Mouse (Mus musculus): Measurements from ENCODE around the gene Tspan9. TPM values are rescaled to one million over a fixed set of nuclear protein-coding genes. Genes with fewer than 3 reads are reported as not detected.

Gene Tspan9
- polyA plus RNA-seq, 1 experiment from 2014 or later: 32.7 TPM

GRCm38 (mm10) chr6:128115121-128115520, 28.3 kb downstream of the Tspan9 start:
- no peak; the same call in 1 of the 2 replicates for ATAC-seq (ENCODE audit: low FRiP score)
- no peaks in the 10 kb centered on the region for H3K9me3 ChIP-seq
- no peak overlapping the region for H3K9ac ChIP-seq
- peaks cover 46% of the 10 kb centered on the region for H3K4me1 ChIP-seq (replicated peaks)
- H3K36me3 ChIP-seq: no peaks in the 10 kb centered on the region
- H3K27me3 ChIP-seq: no peaks in the 10 kb centered on the region
- no peak overlapping the region for H3K4me2 ChIP-seq
- no peak overlapping the region for H3K4me3 ChIP-seq
- 69% methylated on average over 6 of the region's 6 CpGs for WGBS
- H3K27ac ChIP-seq: peak overlapping the region; percentile 2; the same call in 1 of the 2 replicates

DNA sequence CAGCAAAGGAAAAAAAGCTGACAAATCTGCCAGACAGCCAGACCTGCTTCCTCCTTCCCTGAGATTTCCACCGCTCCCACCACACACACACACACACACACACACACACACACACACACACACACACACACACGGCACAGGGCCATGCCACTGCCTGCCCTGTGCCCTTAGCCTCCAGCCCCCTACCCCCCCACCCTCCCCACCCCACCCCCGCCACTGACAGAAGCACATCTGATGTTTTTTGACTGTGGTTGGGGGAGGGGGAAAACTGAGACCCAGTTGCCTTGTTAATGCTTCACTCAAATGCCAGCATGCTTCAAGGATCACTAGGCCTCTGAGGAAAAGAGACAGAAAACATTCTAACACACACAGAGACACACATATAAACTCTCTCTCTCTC, 30.8 kb downstream of the Tspan9 start:
- Histone ChIP-seq H3K27ac (no peak overlapping the region; the same call in 1 of the 2 replicates), H3K4me3 (no peak overlapping the region)
- 11% methylated on average over 3 of the region's 3 CpGs for WGBS

DNA sequence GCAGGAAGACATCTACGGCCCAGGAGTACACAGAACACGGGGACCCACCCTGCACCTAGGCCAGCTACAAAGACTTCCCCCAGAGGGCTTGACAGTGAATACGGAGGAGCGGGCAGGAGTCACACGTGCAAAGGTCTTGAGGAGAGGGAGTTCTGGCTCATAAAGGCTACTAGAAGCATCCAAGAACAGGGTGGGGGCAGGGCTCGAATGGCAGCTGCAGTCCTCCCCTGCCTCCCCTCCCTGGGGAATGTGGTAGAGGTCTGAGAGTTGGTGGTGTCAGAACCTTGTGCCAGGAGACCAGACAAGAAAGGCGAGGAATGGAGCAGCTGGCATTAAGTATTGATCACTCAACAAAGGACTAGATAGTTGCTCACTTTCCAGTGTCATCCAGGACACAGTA, 31.6 kb downstream of the Tspan9 start:
- Histone ChIP-seq H3K36me3 (no peaks in the 10 kb centered on the region), H3K4me1 (replicated peaks) (peaks cover 51% of the 10 kb centered on the region), H3K9me3 (no peaks in the 10 kb centered on the region), H3K27ac (no peak overlapping the region; the same call in 1 of the 2 replicates), H3K4me2 (no peak overlapping the region), H3K27me3 (no peaks in the 10 kb centered on the region), H3K4me3 (no peak overlapping the region), H3K9ac (0 out of 2 replicates have a peak overlapping the region, but pooled peaks have one; percentile 43)
- ATAC-seq (ENCODE audit: low FRiP score): no peak
- 50% methylated on average over 7 of the region's 7 CpGs for WGBS

More for the DNA sequence above, 30.8 kb downstream of the Tspan9 start:
- no peaks in the 10 kb centered on the region for H3K27me3 ChIP-seq
- no peak for ATAC-seq (ENCODE audit: low FRiP score)
- no peaks in the 10 kb centered on the region for H3K36me3 ChIP-seq
- no peak overlapping the region for H3K9ac ChIP-seq
- H3K4me2 ChIP-seq: no peak overlapping the region
- H3K4me1 ChIP-seq (replicated peaks): peaks cover 55% of the 10 kb centered on the region
- H3K9me3 ChIP-seq: no peaks in the 10 kb centered on the region

DNA sequence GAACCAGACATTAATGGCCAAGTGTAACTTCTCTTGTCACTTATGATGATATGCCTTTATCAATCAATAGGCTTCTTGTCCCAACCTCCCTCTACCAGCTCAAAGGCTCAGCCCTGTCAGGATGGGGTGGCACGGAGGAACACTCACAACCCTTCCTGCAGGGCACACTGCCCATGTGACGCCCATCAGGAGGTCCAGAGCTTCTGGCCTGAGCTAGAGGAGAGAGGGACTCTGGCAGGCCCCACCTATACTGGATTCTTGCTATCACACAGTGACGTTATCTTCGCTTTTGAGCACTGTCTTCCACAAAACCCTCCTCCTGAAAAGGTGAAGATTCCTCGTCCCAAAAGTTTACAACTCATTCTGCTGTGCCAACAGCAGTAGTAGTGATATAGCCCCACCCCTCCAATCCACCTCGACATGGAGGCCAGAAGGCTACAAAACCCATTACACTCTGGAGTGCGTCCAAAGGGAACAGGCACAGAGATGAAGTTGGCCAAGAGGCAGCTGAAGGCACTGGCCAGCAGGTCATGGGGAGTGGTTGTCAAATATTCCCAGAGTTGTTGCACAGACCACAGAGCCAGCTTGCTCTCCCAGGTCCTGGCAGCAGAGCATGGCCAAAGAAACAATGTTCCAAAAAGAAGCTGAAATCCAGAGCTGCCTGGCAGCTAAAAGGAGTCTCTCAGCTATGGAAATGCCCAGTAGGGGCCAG, 34.9 kb downstream of the Tspan9 start:
- Histone ChIP-seq H3K4me3 (no peak overlapping the region), H3K9ac (no peak overlapping the region), H3K4me1 (replicated peaks) (peaks cover 47% of the 10 kb centered on the region), H3K27me3 (no peaks in the 10 kb centered on the region), H3K4me2 (no peak overlapping the region), H3K27ac (no peak overlapping the region), H3K36me3 (no peaks in the 10 kb centered on the region), H3K9me3 (no peaks in the 10 kb centered on the region)
- WGBS: 81% methylated on average over 7 of the region's 7 CpGs
- no peak for ATAC-seq (ENCODE audit: low FRiP score)

- Histone ChIP-seq H3K4me1 (replicated peaks) (peaks cover 46% of the 10 kb centered on the region), H3K36me3 (no peaks in the 10 kb centered on the region), H3K4me3 (no peak overlapping the region), H3K4me2 (no peak overlapping the region), H3K27me3 (no peaks in the 10 kb centered on the region), H3K9ac (no peak overlapping the region), H3K27ac (no peak overlapping the region), H3K9me3 (no peaks in the 10 kb centered on the region)
- ATAC-seq (ENCODE audit: low FRiP score): no peak
- WGBS: 66% methylated on average over 8 of the region's 8 CpGs
Measured at GRCm38 (mm10) chr6:128107698-128108097, 35.7 kb downstream of the Tspan9 start.

DNA sequence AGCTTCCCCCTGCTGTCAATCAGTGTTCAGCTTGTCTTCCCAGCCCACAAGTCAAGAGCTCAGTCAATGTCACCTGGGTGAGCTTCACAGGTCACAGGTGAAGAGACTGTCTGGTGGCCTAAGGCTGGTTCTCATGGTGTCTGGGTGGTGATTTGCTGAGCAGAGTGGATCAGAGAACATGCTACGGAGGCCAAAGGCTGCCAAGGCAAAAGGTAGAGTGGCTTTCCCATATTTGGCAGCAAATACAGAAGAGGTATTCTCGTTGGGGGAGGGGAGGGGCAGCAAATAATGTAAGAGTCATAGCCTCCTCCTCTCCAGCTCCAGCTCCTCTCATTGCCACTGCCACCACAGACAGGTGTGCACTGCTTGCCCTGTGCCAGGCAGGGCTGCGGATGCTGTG, 37.2 kb downstream of the Tspan9 start:
- Histone ChIP-seq H3K9ac (no peak overlapping the region), H3K4me2 (no peak overlapping the region), H3K9me3 (no peaks in the 10 kb centered on the region), H3K4me1 (replicated peaks) (peaks cover 38% of the 10 kb centered on the region), H3K36me3 (no peaks in the 10 kb centered on the region), H3K27ac (no peak overlapping the region), H3K4me3 (no peak overlapping the region), H3K27me3 (no peaks in the 10 kb centered on the region)
- WGBS: 91% methylated on average over 3 of the region's 3 CpGs
- no peak for ATAC-seq (ENCODE audit: low FRiP score)

DNA sequence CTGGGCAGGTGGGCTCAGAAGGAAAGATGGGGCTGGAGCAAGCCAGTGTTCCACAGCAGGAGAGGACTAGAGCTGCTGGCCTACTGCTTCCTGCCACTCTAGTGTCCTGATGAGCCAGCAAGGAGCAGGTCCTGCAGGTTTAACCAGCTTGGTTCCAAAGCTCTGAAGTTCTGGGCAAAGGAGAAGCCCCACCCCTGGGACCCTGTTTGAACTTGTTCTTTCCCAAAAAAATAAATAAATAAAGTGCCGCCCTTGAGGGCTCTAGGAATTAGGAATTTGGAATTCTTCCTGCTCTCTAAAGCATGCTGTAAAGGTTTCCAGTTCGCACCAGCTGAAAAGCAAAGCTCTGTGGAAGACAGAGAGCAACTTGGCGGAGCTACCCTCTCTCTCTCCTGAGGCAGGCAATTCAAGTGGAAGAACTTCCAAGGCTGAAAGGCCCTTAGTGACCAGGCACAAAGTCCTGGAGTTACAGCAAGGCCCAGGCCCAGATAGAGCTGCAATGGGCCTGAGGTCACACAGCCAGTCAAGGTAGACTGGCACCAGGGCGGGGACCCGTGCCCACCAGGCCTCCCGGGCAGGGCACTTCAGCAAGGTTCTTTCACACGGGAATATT, 38.6 kb downstream of the Tspan9 start:
- Histone ChIP-seq H3K4me2 (no peak overlapping the region), H3K36me3 (no peaks in the 10 kb centered on the region), H3K4me3 (no peak overlapping the region), H3K9me3 (no peaks in the 10 kb centered on the region), H3K27ac (no peak overlapping the region), H3K27me3 (no peaks in the 10 kb centered on the region), H3K9ac (no peak overlapping the region), H3K4me1 (replicated peaks) (peaks cover 39% of the 10 kb centered on the region)
- ATAC-seq (ENCODE audit: low FRiP score): no peak
- WGBS: 82% methylated on average over 7 of the region's 7 CpGs

- no peak overlapping the region for H3K27ac ChIP-seq
- no peak for ATAC-seq (ENCODE audit: low FRiP score)
- no peak overlapping the region for H3K4me3 ChIP-seq
- 87% methylated on average over 5 of the region's 5 CpGs for WGBS
- no peak overlapping the region for H3K9ac ChIP-seq
- H3K27me3 ChIP-seq: no peaks in the 10 kb centered on the region
- H3K36me3 ChIP-seq: no peaks in the 10 kb centered on the region
- H3K9me3 ChIP-seq: no peaks in the 10 kb centered on the region
- peaks cover 47% of the 10 kb centered on the region for H3K4me1 ChIP-seq (replicated peaks)
- H3K4me2 ChIP-seq: no peak overlapping the region
Measured at GRCm38 (mm10) chr6:128103874-128104273, 39.5 kb downstream of the Tspan9 start.

DNA sequence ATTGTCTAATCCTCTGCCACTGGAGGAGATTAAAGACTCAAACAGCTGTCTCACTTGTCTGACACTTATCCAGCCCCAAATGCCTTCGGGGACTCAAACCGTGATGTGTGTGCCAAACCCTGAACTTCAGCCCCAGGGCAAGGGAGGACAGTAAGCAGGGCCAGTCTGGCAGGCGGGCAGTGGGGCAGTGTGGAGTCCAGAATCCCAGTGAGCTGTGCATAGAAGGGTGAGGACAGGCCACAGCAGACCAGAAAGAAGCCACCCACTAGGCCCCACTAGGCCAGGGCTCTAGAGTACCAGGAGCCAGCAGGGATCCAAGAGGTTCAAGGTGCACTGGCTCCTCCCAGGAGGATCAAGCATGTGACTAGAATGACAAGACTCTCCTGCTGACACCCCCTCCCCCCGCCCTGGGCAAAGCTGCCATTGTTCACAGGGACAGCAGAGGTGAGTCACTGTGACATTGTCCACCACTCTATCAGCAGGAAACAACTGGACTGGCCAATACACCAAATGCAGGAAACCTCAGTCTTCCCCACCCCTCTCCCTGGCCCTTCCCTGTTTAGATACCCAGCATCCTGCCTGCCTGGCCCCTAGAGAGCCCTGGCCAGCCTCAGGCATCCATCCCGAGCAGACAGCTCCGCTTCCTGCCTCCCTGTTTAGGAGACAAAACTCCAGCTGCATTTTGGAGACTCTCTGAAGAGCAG, 40.9 kb downstream of the Tspan9 start:
- ATAC-seq (ENCODE audit: low FRiP score): no peak
- Histone ChIP-seq H3K4me3 (no peak overlapping the region), H3K36me3 (no peaks in the 10 kb centered on the region), H3K27me3 (no peaks in the 10 kb centered on the region), H3K4me2 (no peak overlapping the region), H3K27ac (peak overlapping the region; percentile 40; the same call in 1 of the 2 replicates), H3K4me1 (replicated peaks) (peaks cover 39% of the 10 kb centered on the region), H3K9ac (peak overlapping the region; percentile 24; the same call in 1 of the 2 replicates), H3K9me3 (no peaks in the 10 kb centered on the region)
- WGBS: 54% methylated on average over 6 of the region's 6 CpGs

DNA sequence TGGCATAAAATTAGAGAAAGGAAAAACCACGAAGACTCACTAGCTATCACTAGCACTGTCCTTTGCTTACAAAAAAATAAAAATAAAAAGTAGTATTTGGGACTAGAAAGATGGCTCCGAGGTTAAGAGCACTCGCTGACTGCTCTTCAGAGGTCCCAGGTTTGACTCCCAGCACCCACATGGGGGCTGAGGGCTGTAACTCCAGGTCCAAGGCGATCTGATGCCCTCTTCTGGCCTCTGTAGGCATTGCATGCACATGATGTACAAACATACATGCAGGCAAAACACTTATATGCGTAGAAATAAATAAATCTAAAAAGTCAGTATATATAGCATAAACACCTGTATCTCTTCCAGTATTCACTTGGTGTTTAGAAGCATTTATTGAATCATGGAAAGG, 43.5 kb downstream of the Tspan9 start:
- Histone ChIP-seq H3K9me3 (no peaks in the 10 kb centered on the region), H3K4me1 (replicated peaks) (peaks cover 25% of the 10 kb centered on the region), H3K27ac (no peak overlapping the region), H3K36me3 (no peaks in the 10 kb centered on the region), H3K4me3 (no peak overlapping the region), H3K27me3 (no peaks in the 10 kb centered on the region), H3K9ac (no peak overlapping the region), H3K4me2 (no peak overlapping the region)
- ATAC-seq (ENCODE audit: low FRiP score): no peak
- 83% methylated on average over 5 of the region's 5 CpGs for WGBS

- no peaks in the 10 kb centered on the region for H3K27me3 ChIP-seq
- no peaks in the 10 kb centered on the region for H3K36me3 ChIP-seq
- H3K9ac ChIP-seq: no peak overlapping the region
- peak overlapping the region; percentile 9; the same call in 1 of the 2 replicates for H3K27ac ChIP-seq
- no peak for ATAC-seq (ENCODE audit: low FRiP score)
- 70% methylated on average over 9 of the region's 9 CpGs for WGBS
- no peaks in the 10 kb centered on the region for H3K9me3 ChIP-seq
- H3K4me2 ChIP-seq: no peak overlapping the region
- H3K4me3 ChIP-seq: no peak overlapping the region
- peaks cover 22% of the 10 kb centered on the region for H3K4me1 ChIP-seq (replicated peaks)
Measured at GRCm38 (mm10) chr6:128099190-128099589, 44.2 kb downstream of the Tspan9 start.

DNA sequence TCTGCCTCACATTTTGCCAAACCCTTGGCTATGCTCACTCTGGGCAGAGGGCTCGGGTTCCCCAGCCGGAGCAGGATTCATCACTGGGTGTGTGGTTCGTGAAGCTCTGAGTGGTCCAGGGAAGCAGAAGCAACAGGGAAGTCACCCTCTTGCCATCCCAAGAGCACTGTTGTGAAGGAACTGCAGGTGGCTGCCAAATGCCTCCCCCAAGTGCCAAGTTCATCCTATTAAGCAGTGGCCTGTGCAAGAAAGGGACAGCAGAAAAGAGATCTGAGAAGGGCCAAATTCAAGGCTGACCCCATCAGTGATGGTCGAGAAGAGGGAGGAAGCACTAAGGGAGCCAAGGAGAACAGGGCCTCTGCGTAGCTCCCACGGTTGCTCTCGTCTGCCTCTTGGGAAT, 46.9 kb downstream of the Tspan9 start:
- no peak for ATAC-seq (ENCODE audit: low FRiP score)
- H3K9ac ChIP-seq: no peak overlapping the region
- 86% methylated on average over 7 of the region's 7 CpGs for WGBS

More for the DNA sequence above, 46.9 kb downstream of the Tspan9 start:
- H3K9me3 ChIP-seq: no peaks in the 10 kb centered on the region
- no peaks in the 10 kb centered on the region for H3K36me3 ChIP-seq
- no peak overlapping the region for H3K4me2 ChIP-seq
- no peak overlapping the region for H3K27ac ChIP-seq
- H3K27me3 ChIP-seq: no peaks in the 10 kb centered on the region
- H3K4me3 ChIP-seq: no peak overlapping the region
- peaks cover 20% of the 10 kb centered on the region for H3K4me1 ChIP-seq (replicated peaks)
